Mouse (Mus musculus): ENCODE data around the gene Serpinb12. TPM values are rescaled to one million over a fixed set of nuclear protein-coding genes. Genes with fewer than 3 reads are reported as not detected.
"Not testable (repeated sequence)": the region's sequence is repeated elsewhere in the genome, so short reads cannot be mapped to it uniquely, and the experiment has no call there.

The Serpinb12 gene
- not detected for total RNA-seq (2021)
- long read RNA-seq, experiment 1: 0 reads
- long read RNA-seq, experiment 2: 0 reads

DNA sequence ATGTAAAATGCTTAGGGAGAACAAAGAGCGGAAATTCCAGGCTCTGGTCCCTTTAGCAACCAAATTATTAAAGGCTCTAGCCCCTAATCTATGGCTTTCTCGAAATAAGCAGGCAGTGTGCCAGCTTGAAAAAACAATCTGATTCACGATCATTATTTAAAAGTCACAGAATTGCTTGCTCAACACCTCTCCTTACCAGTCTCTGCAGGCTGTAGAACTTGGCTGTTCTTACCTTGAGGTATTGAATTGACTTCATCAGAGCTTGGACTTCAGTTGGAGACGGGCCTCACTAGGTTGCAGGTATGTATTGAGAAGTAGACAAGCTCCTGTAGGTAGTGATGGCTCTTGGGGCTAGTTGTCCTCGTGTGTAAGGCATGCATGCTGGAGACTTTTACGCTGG is at the start of gene Serpinb12:
Gene Serpinb12 (plus strand): TSS at position 185 of the 400 bp plus-strand sequence.
- Histone ChIP-seq H3K4me3 (no peak within 1 kb of the TSS), H3K27ac (no peak within 1 kb of the TSS)
- no peak for DNase-seq (ENCODE audit: extremely low spot score in 1 of 2, low spot score in 2 of 2)
- TF ChIP-seq CTCF (IDR thresholded peaks at IDR 0.05): no peak
- intact Hi-C loops (cut with DNase I): no loop called here

DNA sequence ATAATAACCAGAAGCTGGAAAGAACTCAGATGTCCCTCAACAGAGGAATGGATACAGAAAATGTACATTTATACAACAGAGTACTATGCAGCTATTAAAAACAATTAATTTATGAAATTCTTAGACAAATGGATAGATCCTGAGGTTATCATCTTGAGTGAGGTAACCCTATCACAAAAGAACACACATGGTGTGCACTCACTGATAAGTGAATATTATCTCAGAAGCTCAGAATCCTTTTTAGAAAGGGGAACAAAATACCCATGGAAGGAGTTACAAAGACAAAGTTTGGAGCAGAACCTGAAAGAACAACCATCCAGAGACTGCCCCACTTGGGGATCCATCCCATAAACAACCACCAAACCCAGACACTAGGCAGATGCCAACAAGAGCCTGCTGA is 39.1 kb upstream of the Serpinb12 start:
- DNase-seq (ENCODE audit: extremely low spot score in 1 of 2, low spot score in 2 of 2); H3K4me3 ChIP-seq; H3K27ac ChIP-seq; intact Hi-C loops (cut with DNase I): not testable (repeated sequence)

DNA sequence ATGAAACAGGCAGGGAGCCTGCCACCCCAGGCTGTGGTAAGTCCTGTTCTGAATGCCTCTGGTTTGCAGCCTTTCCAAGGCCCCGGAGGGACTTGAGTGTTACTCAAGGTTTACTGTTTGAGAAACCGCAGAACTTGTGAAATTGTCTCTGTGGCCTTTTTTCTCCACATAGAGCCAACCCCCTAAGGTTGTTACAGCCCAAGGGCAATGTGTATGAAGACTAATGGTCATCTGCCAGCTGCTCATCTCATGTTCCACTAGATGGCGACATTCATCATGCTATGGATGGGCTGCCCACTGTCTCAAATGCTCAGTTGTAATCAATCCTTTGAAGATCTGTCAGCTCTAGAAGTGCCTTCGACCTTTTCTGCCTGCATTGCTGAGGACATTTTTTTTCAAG is 32.8 kb upstream of the Serpinb12 start:
- TF ChIP-seq CTCF (IDR thresholded peaks at IDR 0.05): peak; percentile 59
- intact Hi-C loops (cut with DNase I): no loop called here
- Histone ChIP-seq H3K27ac (no peak overlapping the region), H3K4me3 (no peak overlapping the region)
- no peak for DNase-seq (ENCODE audit: extremely low spot score in 1 of 2, low spot score in 2 of 2)

DNA sequence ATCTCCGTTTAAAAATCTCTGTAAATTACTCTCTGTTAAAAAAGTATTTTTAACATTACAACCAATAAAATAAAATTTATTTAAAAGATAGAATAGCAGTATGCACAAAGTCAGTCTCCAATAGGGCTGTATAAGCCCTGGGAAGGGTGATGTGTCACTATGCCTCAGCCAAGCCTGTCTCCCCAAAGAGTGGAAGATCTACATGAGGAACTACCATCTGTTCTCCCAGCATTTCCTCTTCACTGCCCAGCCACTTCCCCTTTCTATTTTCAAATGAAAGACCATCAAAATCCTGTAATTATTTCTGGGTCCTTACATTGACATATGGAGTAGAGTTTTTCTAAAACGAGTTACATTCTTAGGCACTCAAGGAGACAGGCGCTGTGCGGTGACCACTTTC is 2.3 kb upstream of the Serpinb12 start:
- intact Hi-C loops (cut with DNase I): no loop called here
- no peak for DNase-seq (ENCODE audit: extremely low spot score in 1 of 2, low spot score in 2 of 2)
- no peak overlapping the region for H3K4me3 ChIP-seq
- TF ChIP-seq CTCF (IDR thresholded peaks at IDR 0.05): no peak
- H3K27ac ChIP-seq: no peak overlapping the region

DNA sequence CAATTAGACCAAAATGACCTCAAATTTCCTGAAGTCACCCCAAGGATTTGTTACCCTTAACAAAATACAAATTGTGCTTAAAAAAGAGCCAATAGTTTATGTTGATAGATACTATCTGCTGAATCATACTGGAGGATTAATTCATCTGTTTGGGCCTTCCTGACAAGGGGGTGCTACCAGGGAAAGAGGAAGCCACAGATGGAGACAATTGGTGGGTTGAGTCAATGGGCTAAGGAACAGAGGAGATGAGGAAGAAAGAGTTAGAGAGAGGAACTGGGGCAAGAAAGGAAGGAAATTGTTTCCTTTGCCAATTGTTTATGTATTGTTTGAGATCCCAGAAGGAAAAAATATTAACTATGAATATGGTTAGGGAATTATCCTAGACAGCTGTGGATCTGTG is 591 bp upstream of the Serpinb12 start:
- DNase-seq (ENCODE audit: extremely low spot score in 1 of 2, low spot score in 2 of 2): no peak
- H3K4me3 ChIP-seq: no peak overlapping the region
- no peak overlapping the region for H3K27ac ChIP-seq
- no peak for TF ChIP-seq CTCF (IDR thresholded peaks at IDR 0.05)
- intact Hi-C loops (cut with DNase I): no loop called here

DNA sequence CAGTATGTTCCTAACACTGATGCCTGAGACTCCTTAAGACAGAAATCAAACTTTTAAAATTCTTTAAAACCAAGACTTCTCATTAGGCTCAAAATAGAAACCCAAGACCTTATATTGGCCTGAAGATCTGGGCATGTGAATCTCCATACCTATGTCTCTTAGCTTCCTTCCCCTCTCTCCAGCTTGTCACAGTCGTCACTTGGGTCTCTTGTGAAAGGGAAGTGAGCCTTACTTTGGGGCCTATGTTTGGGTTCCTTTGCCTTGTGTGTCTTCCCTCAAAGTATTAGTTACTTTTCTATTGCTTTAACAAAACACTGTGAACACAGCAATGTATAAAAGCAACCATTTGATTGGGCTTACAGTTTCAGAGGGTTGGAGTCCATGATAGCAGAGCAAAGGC is 13.0 kb downstream of the Serpinb12 start:
- no peak overlapping the region for H3K27ac ChIP-seq
- H3K4me3 ChIP-seq: no peak overlapping the region
- no peak for TF ChIP-seq CTCF (IDR thresholded peaks at IDR 0.05)
- intact Hi-C loops (cut with DNase I): no loop called here
- no peak for DNase-seq (ENCODE audit: extremely low spot score in 1 of 2, low spot score in 2 of 2)

DNA sequence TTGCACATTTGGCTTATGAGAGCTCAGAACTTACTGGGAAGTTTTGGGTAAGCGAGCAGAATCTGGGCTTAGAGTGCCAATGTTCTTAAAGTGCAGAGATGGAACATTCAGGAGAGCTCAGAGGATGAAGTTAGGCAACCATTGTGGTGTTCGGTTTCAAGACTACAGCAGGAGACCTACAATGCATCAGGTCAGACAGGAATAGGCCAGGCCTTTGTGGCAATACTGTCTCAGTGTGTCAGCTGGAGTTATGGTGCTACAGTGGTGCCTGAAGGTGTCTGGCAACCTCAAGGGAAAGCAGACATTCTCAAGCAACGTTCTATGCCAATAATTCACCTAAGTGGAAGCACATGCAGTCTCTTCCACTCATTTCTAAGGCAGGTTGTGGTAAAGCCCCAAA is 25.7 kb downstream of the Serpinb12 start:
- no peak for DNase-seq (ENCODE audit: extremely low spot score in 1 of 2, low spot score in 2 of 2)
- TF ChIP-seq CTCF (IDR thresholded peaks at IDR 0.05): no peak
- H3K4me3 ChIP-seq: no peak overlapping the region
- H3K27ac ChIP-seq: no peak overlapping the region
- intact Hi-C loops (cut with DNase I): no loop called here

DNA sequence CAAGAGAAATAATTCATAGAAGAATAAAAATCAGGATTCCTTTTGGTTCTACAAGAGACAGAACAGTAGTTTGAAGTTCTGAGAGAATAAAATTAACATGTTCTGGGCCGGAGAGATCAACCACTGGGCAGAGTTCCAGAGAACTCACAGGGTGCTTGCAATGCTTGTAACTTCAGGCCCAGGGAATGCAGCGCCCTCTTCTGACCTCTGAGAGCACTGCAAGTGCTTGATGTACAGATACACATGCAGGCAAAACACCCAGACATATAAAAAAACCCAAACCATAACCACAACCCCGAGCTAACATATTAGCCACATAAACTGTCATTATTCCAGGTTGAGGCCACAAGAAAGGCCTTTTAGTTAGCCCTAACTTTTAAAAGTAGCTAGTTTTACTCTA is 26.8 kb downstream of the Serpinb12 start:
- Histone ChIP-seq H3K27ac (no peak overlapping the region), H3K4me3 (no peak overlapping the region)
- TF ChIP-seq CTCF (IDR thresholded peaks at IDR 0.05): peak; percentile 26
- DNase-seq (ENCODE audit: extremely low spot score in 1 of 2, low spot score in 2 of 2): no peak
- intact Hi-C loops (cut with DNase I): no loop called here

DNA sequence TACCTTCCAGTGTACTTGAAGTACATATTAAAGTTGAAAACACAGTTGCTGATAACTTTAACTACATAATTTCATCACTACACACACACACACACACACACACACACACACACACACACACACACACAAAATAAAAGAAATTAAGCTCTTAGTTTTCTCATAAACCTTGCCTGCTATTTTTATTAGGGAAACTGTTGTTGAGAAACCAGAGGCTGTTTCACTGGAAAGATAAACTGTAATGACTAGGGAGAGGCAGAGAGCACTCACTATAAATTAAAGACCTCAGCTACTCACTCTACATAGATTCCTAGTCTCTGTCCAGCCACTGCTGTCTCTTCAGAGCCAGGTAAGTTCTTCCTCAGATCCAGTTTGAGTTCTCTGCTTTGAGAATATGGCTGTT is 46.4 kb downstream of the Serpinb12 start, which contains the start of gene Serpinb13:
Gene Serpinb13 (plus strand): TSS at position 301 of the 400 bp plus-strand sequence.
- DNase-seq (ENCODE audit: extremely low spot score in 1 of 2, low spot score in 2 of 2): no peak
- Histone ChIP-seq H3K27ac (no peak within 1 kb of the TSS), H3K4me3 (no peak within 1 kb of the TSS)
- intact Hi-C loops (cut with DNase I): no loop called here
- TF ChIP-seq CTCF (IDR thresholded peaks at IDR 0.05): no peak

DNA sequence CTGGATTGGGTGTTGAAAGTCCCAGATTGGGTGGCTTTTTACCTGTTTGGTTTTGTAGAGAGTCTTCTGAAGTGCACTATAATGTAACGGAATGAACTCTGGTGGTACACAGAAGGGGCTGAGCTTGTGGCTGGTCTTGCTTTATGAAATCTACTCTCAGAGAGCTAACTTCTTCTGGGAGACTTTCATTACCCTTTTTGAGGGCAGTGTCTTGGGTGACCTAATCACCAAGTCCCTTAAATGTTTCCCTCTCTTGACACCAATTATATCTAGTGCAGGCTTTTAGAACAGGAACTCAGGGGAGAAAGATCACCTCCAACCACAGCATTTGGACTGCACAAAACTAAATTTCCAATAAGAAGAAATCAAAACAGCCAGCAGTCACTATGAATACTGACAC is 48.8 kb downstream of the Serpinb12 start:
- no peak overlapping the region for H3K27ac ChIP-seq
- DNase-seq (ENCODE audit: extremely low spot score in 1 of 2, low spot score in 2 of 2): no peak
- intact Hi-C loops (cut with DNase I): no loop called here
- H3K4me3 ChIP-seq: no peak overlapping the region
- no peak for TF ChIP-seq CTCF (IDR thresholded peaks at IDR 0.05)

DNA sequence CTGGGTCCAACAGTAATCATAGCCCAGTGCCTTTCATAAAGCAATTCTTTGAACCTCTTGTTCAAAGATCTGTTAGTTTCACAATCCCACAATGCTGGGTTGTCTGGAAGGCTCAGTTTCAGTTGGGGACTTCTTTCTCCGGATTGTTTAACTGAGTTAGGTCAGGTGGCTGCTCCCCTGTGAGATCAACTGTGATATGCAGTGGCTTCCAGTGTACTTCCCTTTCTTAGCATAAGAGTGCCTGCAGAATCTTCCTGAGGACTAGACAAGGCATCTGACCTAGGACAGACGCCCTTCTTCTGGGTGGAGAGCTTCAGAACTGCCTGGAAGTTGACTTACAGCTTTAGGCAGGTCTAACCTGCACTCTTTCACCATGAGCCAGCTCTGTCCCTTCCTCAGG is 49.6 kb downstream of the Serpinb12 start:
- Histone ChIP-seq H3K27ac (no peak overlapping the region), H3K4me3 (no peak overlapping the region)
- TF ChIP-seq CTCF (IDR thresholded peaks at IDR 0.05): no peak
- DNase-seq (ENCODE audit: extremely low spot score in 1 of 2, low spot score in 2 of 2): no peak
- intact Hi-C loops (cut with DNase I): no loop called here

DNA sequence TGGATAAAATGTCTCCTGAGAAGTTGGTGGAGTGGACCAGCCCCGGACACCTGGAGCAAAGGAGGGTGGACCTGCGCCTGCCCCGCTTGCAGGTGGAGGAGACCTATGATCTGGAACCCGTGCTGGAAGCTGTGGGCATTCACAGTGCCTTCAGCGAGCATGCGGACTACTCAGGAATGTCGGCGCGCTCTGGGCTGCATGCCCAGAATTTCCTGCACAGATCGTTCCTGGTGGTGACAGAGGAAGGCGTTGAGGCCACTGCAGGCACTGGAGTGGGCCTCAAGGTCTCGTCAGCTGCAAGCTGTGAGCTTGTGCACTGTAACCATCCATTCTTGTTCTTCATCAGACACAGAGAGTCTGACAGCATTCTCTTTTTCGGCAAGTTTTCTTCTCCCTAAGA is 66.2 kb downstream of the Serpinb12 start:
- intact Hi-C loops (cut with DNase I): no loop called here
- H3K4me3 ChIP-seq: no peak overlapping the region
- H3K27ac ChIP-seq: no peak overlapping the region
- DNase-seq (ENCODE audit: extremely low spot score in 1 of 2, low spot score in 2 of 2): no peak
- TF ChIP-seq CTCF (IDR thresholded peaks at IDR 0.05): no peak

DNA sequence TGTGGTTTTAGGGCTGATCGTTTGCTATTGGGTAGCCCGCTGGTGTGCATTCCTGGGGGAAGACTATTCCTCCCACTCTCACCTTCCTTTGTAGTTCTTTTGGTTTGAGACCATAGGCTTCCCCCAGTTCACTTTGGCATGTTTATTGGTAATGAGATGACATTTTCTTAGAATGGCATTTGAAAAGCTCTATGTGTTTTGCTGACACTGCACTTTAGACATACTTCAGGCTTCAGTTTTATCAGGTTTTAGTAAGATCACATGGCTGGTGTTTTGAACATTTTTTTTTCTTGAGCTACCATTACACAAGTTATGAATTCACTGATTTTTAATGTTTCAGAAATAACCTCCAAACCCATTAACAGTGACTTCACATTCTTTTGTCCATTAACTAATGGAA is 67.5 kb downstream of the Serpinb12 start:
- DNase-seq (ENCODE audit: extremely low spot score in 1 of 2, low spot score in 2 of 2): no peak
- intact Hi-C loops (cut with DNase I): no loop called here
- H3K27ac ChIP-seq: no peak overlapping the region

DNA sequence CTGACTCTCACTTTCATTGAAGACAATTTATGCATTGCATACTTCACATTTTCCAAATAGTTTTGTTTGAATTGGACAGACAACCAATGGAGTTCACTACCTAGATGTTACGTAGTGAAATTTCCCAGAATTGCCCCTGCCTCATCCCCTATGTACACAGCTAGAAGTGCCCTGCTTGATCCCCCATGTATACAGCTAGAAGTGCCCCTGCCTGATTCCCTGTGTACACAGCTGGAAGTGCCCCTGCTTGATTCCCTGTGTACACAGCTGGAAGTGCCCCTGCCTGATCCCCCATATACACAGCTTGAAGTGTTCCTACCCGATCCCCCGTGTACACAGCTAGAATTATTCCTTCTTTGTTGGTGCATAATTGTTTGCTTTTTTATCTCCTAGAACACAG is 72.1 kb downstream of the Serpinb12 start:
- no peak for TF ChIP-seq CTCF (IDR thresholded peaks at IDR 0.05)
- Histone ChIP-seq H3K27ac (no peak overlapping the region), H3K4me3 (no peak overlapping the region)
- no peak for DNase-seq (ENCODE audit: extremely low spot score in 1 of 2, low spot score in 2 of 2)
- intact Hi-C loops (cut with DNase I): no loop called here

More for the DNA sequence above, 67.5 kb downstream of the Serpinb12 start:
- no peak overlapping the region for H3K4me3 ChIP-seq
- no peak for TF ChIP-seq CTCF (IDR thresholded peaks at IDR 0.05)

Other genes starting within 250 kb of the Serpinb12 start
- gene Bcl2, start 220.2 kb upstream of the Serpinb12 start, total RNA-seq (2021): 10 to 100 TPM; 14.5 to 17.5 TPM
- gene Kdsr, start 174.7 kb upstream of the Serpinb12 start, total RNA-seq (2021): 10 to 100 TPM; 26.4 to 28.3 TPM
- gene Vps4b, start 137.7 kb upstream of the Serpinb12 start, total RNA-seq (2021): 10 to 100 TPM; 57.2 to 59.3 TPM
- not detected for gene Serpinb5, start 73.3 kb upstream of the Serpinb12 start, total RNA-seq (2021)
- not detected for gene Serpinb13, start 46.5 kb downstream of the Serpinb12 start, total RNA-seq (2021)
- gene Serpinb3a, start 117.9 kb downstream of the Serpinb12 start, total RNA-seq (2021): not detected
- not detected for gene Serpinb3d, start 149.1 kb downstream of the Serpinb12 start, total RNA-seq (2021)

Data from left cerebral cortex, adult 2 months (tissue).